Mouse (Mus musculus): ENCODE measurements around the gene Scube3. TPM values are rescaled to one million over a fixed set of nuclear protein-coding genes. Genes with fewer than 3 reads are reported as not detected.
A peak's percentile ranks its signal among the peaks of the same experiment; 100 is the strongest.

Gene Scube3
- polyA plus RNA-seq, 1 experiment from 2014 or later, result 4.4 TPM

- no peaks in the 10 kb centered on the region for H3K36me3 ChIP-seq
- no peaks in the 10 kb centered on the region for H3K27me3 ChIP-seq
- WGBS, result 89% methylated on average over 8 of the region's 8 CpGs
- H3K4me3 ChIP-seq, result no peak overlapping the region
- no peak overlapping the region for H3K27ac ChIP-seq (replicated peaks)
- H3K4me1 ChIP-seq (replicated peaks), result peaks cover 4% of the 10 kb centered on the region; the same call in 1 of the 2 replicates
- no peak overlapping the region for H3K9ac ChIP-seq
- no peak for ATAC-seq (ENCODE audit: low FRiP score, low read depth)
- H3K9me3 ChIP-seq, result no peaks in the 10 kb centered on the region
- H3K4me2 ChIP-seq, result no peak overlapping the region
These were observed 13.0 kb downstream of the Scube3 start for GRCm38 (mm10) chr17:28154970-28155369.

- no peak overlapping the region; the same call in 1 of the 2 replicates for H3K27ac ChIP-seq (replicated peaks)
- no peaks in the 10 kb centered on the region for H3K27me3 ChIP-seq
- no peak overlapping the region for H3K9ac ChIP-seq
- H3K9me3 ChIP-seq, result no peaks in the 10 kb centered on the region
- H3K4me1 ChIP-seq (replicated peaks), result peaks cover 8% of the 10 kb centered on the region; the same call in 1 of the 2 replicates
- no peak for ATAC-seq (ENCODE audit: low FRiP score, low read depth)
- WGBS, result 30% methylated on average over 10 of the region's 10 CpGs
- no peaks in the 10 kb centered on the region for H3K36me3 ChIP-seq
- no peak overlapping the region for H3K4me2 ChIP-seq
- H3K4me3 ChIP-seq, result no peak overlapping the region
These were observed 18.4 kb downstream of the Scube3 start for GRCm38 (mm10) chr17:28160361-28160760.

GRCm38 (mm10) chr17:28161310-28161881 is 19.5 kb downstream of the Scube3 start:
- no peak for ATAC-seq (ENCODE audit: low FRiP score, low read depth)
- Histone ChIP-seq H3K4me2 (no peak overlapping the region), H3K9ac (no peak overlapping the region), H3K27ac (replicated peaks) (no peak overlapping the region), H3K36me3 (no peaks in the 10 kb centered on the region), H3K27me3 (no peaks in the 10 kb centered on the region), H3K9me3 (no peaks in the 10 kb centered on the region), H3K4me3 (no peak overlapping the region), H3K4me1 (replicated peaks) (peaks cover 8% of the 10 kb centered on the region; the same call in 1 of the 2 replicates)
- 23% methylated on average over 10 of the region's 11 CpGs for WGBS

GRCm38 (mm10) chr17:28163666-28164065 is 21.7 kb downstream of the Scube3 start:
- Histone ChIP-seq H3K4me1 (replicated peaks) (0 out of 2 replicates have a peak, but pooled peaks cover 4% of the 10 kb centered on the region), H3K4me3 (no peak overlapping the region), H3K27ac (replicated peaks) (no peak overlapping the region), H3K36me3 (no peaks in the 10 kb centered on the region), H3K27me3 (no peaks in the 10 kb centered on the region), H3K9ac (no peak overlapping the region), H3K4me2 (no peak overlapping the region), H3K9me3 (no peaks in the 10 kb centered on the region)
- WGBS, result 10% methylated on average over 6 of the region's 6 CpGs
- 0 out of 2 replicates have a peak, but pooled peaks have one; percentile 24 for ATAC-seq (ENCODE audit: low FRiP score, low read depth)

GRCm38 (mm10) chr17:28170460-28171305 is 28.7 kb downstream of the Scube3 start:
- H3K36me3 ChIP-seq, result no peaks in the 10 kb centered on the region

GRCm38 (mm10) chr17:28172690-28173089 is 30.7 kb downstream of the Scube3 start:
- 71% methylated on average over 9 of the region's 9 CpGs for WGBS
- Histone ChIP-seq H3K9ac (no peak overlapping the region), H3K4me3 (no peak overlapping the region), H3K4me1 (replicated peaks) (peaks cover 26% of the 10 kb centered on the region), H3K27me3 (no peaks in the 10 kb centered on the region), H3K4me2 (no peak overlapping the region), H3K36me3 (no peaks in the 10 kb centered on the region), H3K9me3 (no peaks in the 10 kb centered on the region), H3K27ac (replicated peaks) (no peak overlapping the region)
- ATAC-seq (ENCODE audit: low FRiP score, low read depth), result no peak

More at GRCm38 (mm10) chr17:28170460-28171305, 28.7 kb downstream of the Scube3 start:
- no peak for ATAC-seq (ENCODE audit: low FRiP score, low read depth)
- Histone ChIP-seq H3K9me3 (no peaks in the 10 kb centered on the region), H3K9ac (no peak overlapping the region), H3K27ac (replicated peaks) (no peak overlapping the region), H3K4me3 (no peak overlapping the region), H3K4me1 (replicated peaks) (peaks cover 16% of the 10 kb centered on the region), H3K27me3 (no peaks in the 10 kb centered on the region), H3K4me2 (no peak overlapping the region)
- 84% methylated on average over 6 of the region's 6 CpGs for WGBS

GRCm38 (mm10) chr17:28176775-28177539 is 35.0 kb downstream of the Scube3 start, which contains the start of gene Zfp523:
Gene Zfp523, plus strand, starts transcription at chr17:28177129.
- peak within 1 kb of the TSS; percentile 90 for H3K27ac ChIP-seq (replicated peaks)
- peak within 1 kb of the TSS; percentile 82 for H3K4me2 ChIP-seq
- peak; percentile 85 for ATAC-seq (ENCODE audit: low FRiP score, low read depth)
- H3K4me3 ChIP-seq, result peak within 1 kb of the TSS; percentile 90
- H3K9ac ChIP-seq, result peak within 1 kb of the TSS; percentile 94
- H3K4me1 ChIP-seq (replicated peaks), result peaks cover 66% of the 10 kb centered on the region
- H3K36me3 ChIP-seq, result no peaks in the 10 kb centered on the region
- H3K27me3 ChIP-seq, result no peaks in the 10 kb centered on the region
- no peaks in the 10 kb centered on the region for H3K9me3 ChIP-seq
- under 1% methylated on average over 81 of the region's 82 CpGs for WGBS

GRCm38 (mm10) chr17:28177540-28178046 is 35.7 kb downstream of the Scube3 start:
- Histone ChIP-seq H3K9ac (peak overlapping the region; percentile 94), H3K4me2 (peak overlapping the region; percentile 82), H3K27me3 (no peaks in the 10 kb centered on the region), H3K4me3 (peak overlapping the region; percentile 90), H3K36me3 (no peaks in the 10 kb centered on the region), H3K27ac (replicated peaks) (peak overlapping the region; percentile 90), H3K9me3 (no peaks in the 10 kb centered on the region), H3K4me1 (replicated peaks) (peaks cover 65% of the 10 kb centered on the region)
- peak; percentile 65 for ATAC-seq (ENCODE audit: low FRiP score, low read depth)
- WGBS, result 6% methylated on average over 20 of the region's 22 CpGs

- Histone ChIP-seq H3K27me3 (no peaks in the 10 kb centered on the region), H3K36me3 (no peaks in the 10 kb centered on the region), H3K9me3 (no peaks in the 10 kb centered on the region), H3K4me1 (replicated peaks) (peaks cover 62% of the 10 kb centered on the region), H3K9ac (no peak overlapping the region), H3K4me3 (no peak overlapping the region), H3K27ac (replicated peaks) (no peak overlapping the region), H3K4me2 (no peak overlapping the region)
- ATAC-seq (ENCODE audit: low FRiP score, low read depth), result no peak
- WGBS, result 42% methylated on average over 4 of the region's 4 CpGs
These were observed 38.4 kb downstream of the Scube3 start for GRCm38 (mm10) chr17:28180331-28180730.

- H3K4me2 ChIP-seq, result no peak overlapping the region
- H3K9me3 ChIP-seq, result no peaks in the 10 kb centered on the region
- H3K36me3 ChIP-seq, result no peaks in the 10 kb centered on the region
- 90% methylated on average over 15 of the region's 15 CpGs for WGBS
- H3K9ac ChIP-seq, result no peak overlapping the region
- H3K27ac ChIP-seq (replicated peaks), result no peak overlapping the region
- peaks cover 60% of the 10 kb centered on the region for H3K4me1 ChIP-seq (replicated peaks)
- H3K27me3 ChIP-seq, result no peaks in the 10 kb centered on the region
- no peak overlapping the region for H3K4me3 ChIP-seq
- no peak for ATAC-seq (ENCODE audit: low FRiP score, low read depth)
These were observed 39.0 kb downstream of the Scube3 start for GRCm38 (mm10) chr17:28180783-28181544.

GRCm38 (mm10) chr17:28184971-28185638 is 43.2 kb downstream of the Scube3 start:
- H3K4me3 ChIP-seq, result no peak overlapping the region
- WGBS, result 82% methylated on average over 7 of the region's 7 CpGs

More at GRCm38 (mm10) chr17:28184971-28185638, 43.2 kb downstream of the Scube3 start:
- peak overlapping the region; percentile 35; the same call in 1 of the 2 replicates for H3K27ac ChIP-seq (replicated peaks)
- peaks cover 4% of the 10 kb centered on the region for H3K36me3 ChIP-seq
- H3K9ac ChIP-seq, result no peak overlapping the region
- peaks cover 30% of the 10 kb centered on the region for H3K4me1 ChIP-seq (replicated peaks)
- no peaks in the 10 kb centered on the region for H3K27me3 ChIP-seq
- H3K9me3 ChIP-seq, result no peaks in the 10 kb centered on the region
- H3K4me2 ChIP-seq, result no peak overlapping the region
- ATAC-seq (ENCODE audit: low FRiP score, low read depth), result no peak
